Mouse (Mus musculus): ENCODE measurements around the gene Olfr402.
"Not testable (repeated sequence)": the region's sequence is repeated elsewhere in the genome, so short reads cannot be mapped to it uniquely, and the experiment has no call there.

The Olfr402 gene

GRCm38 (mm10) chr11:74153229-74153628 lies at the start of gene Olfr402:
Olfr402 (plus strand) TSS chr11:74153529.
- DNase-seq (ENCODE audit: low spot score in 2 of 2) = no peak

- no peak for DNase-seq (ENCODE audit: low spot score in 2 of 2)
Measured at GRCm38 (mm10) chr11:74105066-74105465, 48.3 kb upstream of the Olfr402 start.

GRCm38 (mm10) chr11:74113412-74113811 lies 39.9 kb upstream of the Olfr402 start, which contains the start of gene Olfr401:
Olfr401 (plus strand) TSS chr11:74113712.
- DNase-seq (ENCODE audit: low spot score in 2 of 2) = no peak

- not testable (repeated sequence) for DNase-seq (ENCODE audit: low spot score in 2 of 2)
Measured at GRCm38 (mm10) chr11:74140001-74140400, 13.3 kb upstream of the Olfr402 start.

- no peak for DNase-seq (ENCODE audit: low spot score in 2 of 2)
Measured at GRCm38 (mm10) chr11:74145866-74146265, 7.5 kb upstream of the Olfr402 start.

GRCm38 (mm10) chr11:74168771-74169170 lies 15.4 kb downstream of the Olfr402 start:
- no peak for DNase-seq (ENCODE audit: low spot score in 2 of 2)

- no peak for DNase-seq (ENCODE audit: low spot score in 2 of 2)
Measured at GRCm38 (mm10) chr11:74183168-74183567, 29.8 kb downstream of the Olfr402 start.

GRCm38 (mm10) chr11:74183745-74184144 lies 30.4 kb downstream of the Olfr402 start:
- no peak for DNase-seq (ENCODE audit: low spot score in 2 of 2)

GRCm38 (mm10) chr11:74185949-74186348 lies 32.6 kb downstream of the Olfr402 start, which contains the start of gene Olfr403:
Olfr403 (plus strand) TSS chr11:74186249.
- no peak for DNase-seq (ENCODE audit: low spot score in 2 of 2)
